ENCODE assay signal across 20 mouse cellular contexts in genomic region chr5:111635092-111635491, GRCm38 (mm10).
DNase-seq lines count a peak whose midpoint lies in the region; ATAC-seq and TF ChIP-seq lines count a peak whose summit lies in the region.
"Had no signal": no experiment of that assay in that cellular context is flagged by ENCODE, and none has a peak within 500 bp of the region (broad histone marks: within the 10 kb centered on the region; RNA-seq: fewer than 3 reads in every experiment).

No protein-coding gene starts in this region.

- H3K27me3 ChIP-seq in midbrain, embryonic 10.5 days (ENCODE audit: low read depth, poor library complexity, severe bottlenecking) = peaks cover 48% of the 10 kb centered on the region
- no peaks in the 10 kb centered on the region for H3K27me3 ChIP-seq in midbrain, postnatal 0 days (ENCODE audit: insufficient read depth, low read length)

- H3K9ac ChIP-seq in midbrain, postnatal 0 days (replicated peaks; ENCODE audit: low read length, poor library complexity, severe bottlenecking) = no peak overlapping the region
- H3K9ac ChIP-seq: embryonic facial prominence, embryonic 13.5 days; forebrain, embryonic 13.5 days; hindbrain, embryonic 12.5 days had no signal

- no peak overlapping the region for H3K4me2 ChIP-seq in midbrain, postnatal 0 days (ENCODE audit: low read depth, low read length, poor library complexity, severe bottlenecking)
- H3K4me2 ChIP-seq: embryonic facial prominence, embryonic 13.5 days; forebrain, embryonic 13.5 days; heart, embryonic 11.5 days; hindbrain, embryonic 12.5 days had no signal

- 85% methylated on average over 5 of the region's 5 CpGs for WGBS in midbrain, embryonic 10.5 days
- 81% methylated on average over 5 of the region's 5 CpGs for WGBS in midbrain, postnatal 0 days

- peaks cover 4% of the 10 kb centered on the region for H3K36me3 ChIP-seq in midbrain, embryonic 10.5 days
- no peaks in the 10 kb centered on the region for H3K36me3 ChIP-seq in midbrain, postnatal 0 days (ENCODE audit: insufficient read depth, low read length)
- H3K36me3 ChIP-seq: embryonic facial prominence, embryonic 13.5 days; G1E; hindbrain, embryonic 12.5 days had no signal

- no peak for ATAC-seq in midbrain, postnatal 0 days (ENCODE audit: low FRiP score)
- peak; percentile 91 for ATAC-seq in granulocyte monocyte progenitor cell, adult 5-6 weeks (replicated peaks; ENCODE audit: poor library complexity, severe bottlenecking)
- ATAC-seq in megakaryocyte, adult 5-6 weeks (ENCODE audit: poor library complexity, severe bottlenecking) = peak; percentile 80
- ATAC-seq: CD4-positive, CD25-positive, alpha-beta regulatory T cell, adult 4 months; forebrain, embryonic 13.5 days; hindbrain, postnatal 0 days had no signal

- peaks cover 14% of the 10 kb centered on the region for H3K9me3 ChIP-seq in midbrain, embryonic 10.5 days (replicated peaks)
- no peaks in the 10 kb centered on the region for H3K9me3 ChIP-seq in midbrain, postnatal 0 days (ENCODE audit: low read length)

- peak overlapping the region; percentile 61 for H3K27ac ChIP-seq in midbrain, embryonic 10.5 days (replicated peaks)
- H3K27ac ChIP-seq in midbrain, postnatal 0 days (ENCODE audit: low read depth, low read length) = no peak overlapping the region
- H3K27ac ChIP-seq: embryonic facial prominence, embryonic 13.5 days; forebrain, embryonic 13.5 days; heart, adult 2 months; hindbrain, embryonic 12.5 days; hindbrain, postnatal 0 days had no signal

- no peak for TF ChIP-seq CTCF in midbrain, postnatal 0 days (IDR thresholded peaks at IDR 0.05)

- H3K4me3 ChIP-seq in midbrain, embryonic 10.5 days = no peak overlapping the region
- H3K4me3 ChIP-seq in midbrain, postnatal 0 days (ENCODE audit: low read depth, low read length) = no peak overlapping the region
- H3K4me3 ChIP-seq: embryonic facial prominence, embryonic 13.5 days; forebrain, embryonic 13.5 days; heart, adult 2 months; hindbrain, embryonic 12.5 days had no signal

- peaks cover 72% of the 10 kb centered on the region for H3K4me1 ChIP-seq in midbrain, embryonic 10.5 days
- peaks cover 7% of the 10 kb centered on the region; the same call in 1 of the 2 replicates for H3K4me1 ChIP-seq in midbrain, postnatal 0 days (ENCODE audit: insufficient read depth, low read length)

- no peak for DNase-seq in midbrain, embryonic 10.5 days (ENCODE audit: low spot score)
- no peak for DNase-seq in midbrain, postnatal 0 days (ENCODE audit: low spot score)
- no peak for DNase-seq in c-Kit-positive CD71-positive TER-119-positive erythroid progenitor cells, embryonic 14.5 days (ENCODE audit: low spot score)
- DNase-seq in spleen, postnatal 10 days (ENCODE audit: low spot score in 2 of 2) = no peak
- DNase-seq: adrenal gland, postnatal 25 days; B cell, adult 2 months; cerebellum, adult 2 months; cerebellum, postnatal 14 days; gastrocnemius, postnatal 36 days; heart, adult 2 months; kidney, adult 11 months had no signal
